Mouse (Mus musculus): ENCODE results near the gene Gm10337. TPM values are rescaled to one million over a fixed set of nuclear protein-coding genes. Genes with fewer than 3 reads are reported as not detected.

Gm10337 gene
- total and polyA plus RNA-seq, 3 experiments = not detected

DNA sequence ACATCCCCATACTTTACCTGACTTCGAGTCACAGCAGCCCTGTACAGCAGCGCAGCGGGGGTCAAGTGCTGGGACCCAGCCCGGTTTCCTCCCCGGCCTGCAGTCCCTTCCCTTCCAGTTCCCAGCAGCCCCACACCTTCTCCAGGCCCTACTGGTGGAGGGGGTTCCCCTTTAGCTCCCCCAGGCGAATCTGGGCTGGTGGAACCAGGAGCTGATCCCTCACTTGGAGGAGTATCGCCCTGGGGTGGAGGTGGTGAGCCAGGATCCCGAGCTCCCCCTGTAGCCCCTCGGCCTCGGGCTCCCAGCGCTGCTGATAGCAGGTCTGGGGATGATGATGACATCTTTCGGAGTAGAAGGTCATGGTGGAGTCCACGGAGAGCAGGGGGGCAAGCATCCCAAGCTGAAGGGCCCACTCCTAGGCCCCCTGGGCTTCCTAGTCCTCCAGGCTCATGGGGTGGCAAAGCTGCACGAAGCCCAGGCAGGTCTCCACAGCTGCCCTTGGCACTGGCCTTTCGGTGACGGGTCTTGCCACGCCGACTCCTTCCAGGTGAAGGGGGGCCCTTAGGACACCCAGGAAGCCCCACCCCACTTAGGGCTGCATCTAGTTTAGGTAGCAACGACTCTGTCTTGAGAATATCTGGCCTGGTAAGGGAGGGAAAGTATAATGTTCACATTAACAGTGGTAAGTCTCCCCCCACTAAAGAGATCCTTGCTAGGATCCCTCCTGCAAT lies 2.3 kb upstream of the Gm10337 start:
- no peak for TF ChIP-seq USF2 (IDR thresholded peaks at IDR 0.05; ENCODE audit: borderline replicate concordance in 1 of 2, insufficient read depth in 1 of 2, low read depth in 1 of 2, low read length in 2 of 2)
- peak; percentile 31; the same call in 1 of the 2 replicates for TF ChIP-seq POLR2AphosphoS5 (IDR thresholded peaks at IDR 0.05; ENCODE audit: borderline replicate concordance, low read depth, low read length)
- TF ChIP-seq BHLHE40 (IDR thresholded peaks at IDR 0.05; ENCODE audit: borderline replicate concordance, low read depth, low read length) = no peak
- no peak for TF ChIP-seq ZMIZ1 (IDR thresholded peaks at IDR 0.05; ENCODE audit: low read depth, low read length)
- DNase-seq (ENCODE audit: low read depth, low spot score) = no peak
- H3K4me3 ChIP-seq (ENCODE audit: control insufficient read depth in 1 of 2, insufficient read depth in 1 of 2, low read depth in 2 of 2, low read length in 2 of 2) = no peak overlapping the region
- H3K9ac ChIP-seq (ENCODE audit: control insufficient read depth, low read depth, low read length, poor library complexity, severe bottlenecking) = no peak overlapping the region
- no peaks in the 10 kb centered on the region for H3K9me3 ChIP-seq (replicated peaks; ENCODE audit: insufficient read depth, low read length)
- H3K36me3 ChIP-seq (ENCODE audit: control insufficient read depth in 1 of 2, insufficient read depth in 2 of 2, low read length in 2 of 2) = peaks cover 47 to 49% of the 10 kb centered on the region in 2 experiments
- no peaks in the 10 kb centered on the region for H3K27me3 ChIP-seq (ENCODE audit: control insufficient read depth in 1 of 2, insufficient read depth in 2 of 2, low read length in 2 of 2)
- H3K27ac ChIP-seq (ENCODE audit: control insufficient read depth, low read depth, low read length) = no peak overlapping the region
- H3K79me2 ChIP-seq (ENCODE audit: control insufficient read depth, insufficient read depth, low read length, poor library complexity) = no peaks in the 10 kb centered on the region
- peaks cover 20 to 29% of the 10 kb centered on the region in 2 experiments for H3K4me1 ChIP-seq (ENCODE audit: control insufficient read depth in 1 of 2, insufficient read depth in 2 of 2, low read length in 2 of 2)

DNA sequence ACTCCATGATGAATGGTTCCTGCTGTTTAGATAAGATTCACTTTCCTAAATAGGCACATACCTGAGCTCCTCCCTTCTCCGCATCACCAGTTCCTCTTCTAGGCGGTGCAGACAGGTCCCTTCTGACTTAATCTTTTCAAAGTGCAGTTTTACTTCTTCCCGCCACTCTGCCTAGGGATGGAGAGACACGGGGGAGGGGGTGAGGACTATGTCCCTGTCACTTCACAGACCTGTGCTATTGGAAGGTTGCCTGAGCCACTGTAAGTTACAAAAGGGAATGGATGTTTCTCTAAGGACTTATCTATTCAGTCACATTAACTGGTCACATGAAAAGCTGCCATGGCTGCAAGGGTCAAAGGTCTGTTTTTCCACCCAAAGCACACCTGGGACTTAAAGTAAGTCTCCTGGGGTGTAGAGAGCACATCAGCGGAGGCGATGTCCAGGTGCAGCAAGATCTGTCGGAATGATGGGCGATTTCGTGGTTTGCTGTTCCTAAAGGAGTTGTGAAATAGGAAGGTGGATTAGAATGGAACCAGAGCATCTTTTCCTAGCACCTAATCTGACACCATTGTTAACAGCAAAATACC lies 1.2 kb upstream of the Gm10337 start:
- Histone ChIP-seq H3K27me3 (ENCODE audit: control insufficient read depth in 1 of 2, insufficient read depth in 2 of 2, low read length in 2 of 2) (no peaks in the 10 kb centered on the region), H3K4me1 (ENCODE audit: control insufficient read depth in 1 of 2, insufficient read depth in 2 of 2, low read length in 2 of 2) (peaks cover 20 to 30% of the 10 kb centered on the region in 2 experiments), H3K4me3 (ENCODE audit: control insufficient read depth in 1 of 2, insufficient read depth in 1 of 2, low read depth in 2 of 2, low read length in 2 of 2) (no peak overlapping the region), H3K9ac (ENCODE audit: control insufficient read depth, low read depth, low read length, poor library complexity, severe bottlenecking) (no peak overlapping the region), H3K9me3 (replicated peaks; ENCODE audit: insufficient read depth, low read length) (no peaks in the 10 kb centered on the region), H3K79me2 (ENCODE audit: control insufficient read depth, insufficient read depth, low read length, poor library complexity) (no peaks in the 10 kb centered on the region), H3K36me3 (ENCODE audit: control insufficient read depth in 1 of 2, insufficient read depth in 2 of 2, low read length in 2 of 2) (peaks cover 38 to 40% of the 10 kb centered on the region in 2 experiments), H3K27ac (ENCODE audit: control insufficient read depth, low read depth, low read length) (no peak overlapping the region)
- no peak for TF ChIP-seq KAT2A (conservative IDR thresholded peaks at IDR 0.05; ENCODE audit: low read depth, low read length)
- peak in 1 of 2 experiments; percentile 53; a peak in 2 of 4 replicates for TF ChIP-seq POLR2A (IDR thresholded peaks at IDR 0.05; ENCODE audit: control insufficient read depth in 1 of 2, insufficient read depth in 1 of 2, low read depth in 1 of 2, low read length in 2 of 2, poor library complexity in 1 of 2)
- no peak for TF ChIP-seq MAZ (IDR thresholded peaks at IDR 0.05; ENCODE audit: low read depth, low read length)
- TF ChIP-seq ZMIZ1 (IDR thresholded peaks at IDR 0.05; ENCODE audit: low read depth, low read length) = no peak
- TF ChIP-seq RCOR1 (IDR thresholded peaks at IDR 0.05; ENCODE audit: low read depth, low read length) = no peak
- no peak for TF ChIP-seq CHD2 (IDR thresholded peaks at IDR 0.05; ENCODE audit: low read length)
- TF ChIP-seq GATA1 (IDR thresholded peaks at IDR 0.05; ENCODE audit: low read depth, low read length) = no peak
- no peak for TF ChIP-seq NRF1 (IDR thresholded peaks at IDR 0.05; ENCODE audit: insufficient read depth, low read depth, low read length, poor library complexity, severe bottlenecking)
- peak; percentile 55 for DNase-seq (ENCODE audit: low read depth, low spot score)

Data from MEL (cell line).